Mouse (Mus musculus): ENCODE results near the gene Gdf2. TPM values are rescaled to one million over a fixed set of nuclear protein-coding genes. Genes with fewer than 3 reads are reported as not detected.

Gene Gdf2
- total RNA-seq, 2 experiments from 2014 or later, result 0.17 to 0.32 TPM

DNA sequence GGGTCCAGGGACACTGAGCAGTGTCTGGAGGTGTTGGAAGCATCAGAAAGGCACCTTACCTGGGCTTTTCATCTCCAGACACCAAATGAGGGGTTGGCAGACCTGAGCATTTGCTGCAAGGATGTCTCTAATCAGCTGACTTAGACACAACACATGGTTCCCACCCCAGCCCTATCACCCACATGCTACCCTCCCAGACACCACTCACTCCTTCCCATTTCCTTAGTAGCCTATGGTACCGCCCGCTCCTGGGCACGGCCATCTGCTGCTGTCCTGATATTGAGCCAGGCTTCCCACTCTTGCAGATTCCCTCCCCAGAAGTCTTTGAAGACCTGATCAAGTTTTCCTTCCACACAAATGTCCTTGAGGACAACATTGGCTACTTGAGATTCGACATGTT lies 17.3 kb downstream of the Gdf2 start:
- no peak for DNase-seq

DNA sequence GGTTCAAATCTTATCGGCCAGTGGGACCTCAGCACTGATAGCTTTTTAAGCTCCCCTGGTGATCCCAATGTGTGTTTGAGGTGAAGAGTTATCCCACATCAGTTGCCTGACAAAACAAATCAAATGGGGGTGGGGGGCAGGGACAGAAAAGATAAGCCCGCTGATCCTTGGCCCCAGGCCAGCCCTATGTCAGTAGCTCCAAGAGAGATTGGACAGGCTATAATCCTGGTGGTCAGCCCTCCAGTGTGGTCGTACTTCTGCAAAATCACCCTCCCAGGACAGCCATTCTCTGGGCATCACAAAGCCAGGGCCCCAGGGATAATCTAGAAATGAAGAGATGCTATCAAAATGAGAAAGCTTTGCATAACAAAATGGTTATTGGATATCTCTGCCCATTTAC lies 18.0 kb downstream of the Gdf2 start:
- DNase-seq, result no peak

DNA sequence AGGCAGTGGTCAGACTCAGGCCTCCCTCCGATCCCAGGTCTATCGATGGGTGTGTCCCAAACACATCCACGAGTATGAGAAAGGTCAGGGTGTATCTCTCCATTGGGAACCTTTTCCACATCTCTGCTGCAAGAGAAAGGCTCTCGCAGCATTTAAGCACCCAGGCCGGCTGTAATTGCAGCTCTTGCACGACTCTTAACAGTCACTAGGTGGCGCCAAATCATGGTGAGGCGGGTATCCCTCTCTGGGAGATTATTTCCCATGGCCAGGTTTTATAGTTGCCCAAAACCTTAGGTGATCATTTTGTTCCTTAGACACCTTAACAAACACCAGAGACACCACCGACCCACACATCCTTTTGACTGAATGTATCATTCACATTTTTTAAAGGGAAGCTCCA lies 18.5 kb downstream of the Gdf2 start:
- peak; percentile 67 for DNase-seq

DNA sequence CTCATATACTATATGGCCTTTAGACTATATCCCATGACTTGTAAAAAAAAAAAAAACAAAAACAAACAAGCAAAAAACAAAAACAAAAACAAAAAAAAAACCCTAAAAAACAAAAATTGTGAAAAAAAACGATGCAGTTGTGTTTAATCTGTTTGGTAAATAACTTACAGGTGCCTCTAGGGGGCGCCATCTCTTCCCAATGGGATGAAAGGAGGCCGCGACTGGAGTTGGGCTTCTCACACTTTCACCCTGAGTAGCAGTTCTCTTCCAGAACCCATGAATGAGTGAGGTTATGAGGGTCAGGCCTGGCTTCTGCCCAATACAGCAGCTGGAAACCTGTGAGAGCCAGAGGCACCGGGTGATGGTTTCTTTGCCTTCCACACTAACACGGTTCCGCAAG lies 24.8 kb downstream of the Gdf2 start:
- no peak for DNase-seq

DNA sequence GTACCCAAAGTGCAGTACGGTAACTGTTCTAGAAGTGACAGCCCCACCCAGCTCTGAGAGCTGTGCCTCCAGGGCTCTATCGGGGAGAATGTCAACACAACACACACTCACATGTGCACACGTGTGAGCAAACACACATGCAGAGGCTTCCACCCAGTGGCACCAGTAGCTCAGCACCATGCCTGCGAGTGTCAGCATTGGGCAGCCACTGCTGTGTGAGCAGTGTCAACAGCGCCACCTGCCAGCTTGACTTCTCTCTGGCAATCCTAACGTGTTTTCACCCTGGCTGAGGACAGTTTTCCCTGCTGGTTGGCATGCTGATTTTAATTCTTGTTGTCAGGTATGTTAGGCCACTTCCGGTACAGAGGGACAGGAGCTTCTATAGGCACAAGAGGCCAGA lies 31.8 kb downstream of the Gdf2 start:
- DNase-seq, result no peak

DNA sequence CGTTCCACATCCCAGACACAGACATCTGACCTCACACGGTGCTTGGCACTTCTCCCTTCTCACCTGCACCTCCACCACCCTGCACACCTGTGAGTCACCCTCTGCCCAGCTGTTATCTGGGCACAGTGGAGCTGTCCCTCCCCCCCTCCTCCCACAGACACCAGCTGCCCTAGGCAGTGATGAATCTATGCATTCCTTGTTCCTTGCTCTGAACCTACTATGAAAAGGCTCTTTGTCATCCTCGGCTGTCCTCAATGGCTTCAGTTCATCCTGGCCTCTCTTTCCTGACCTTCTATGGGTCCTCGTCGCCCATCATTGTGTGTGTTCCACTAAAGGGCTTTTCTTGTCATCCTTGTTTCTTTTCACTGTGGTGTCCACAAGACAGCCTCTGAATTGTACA lies 33.9 kb downstream of the Gdf2 start:
- DNase-seq, result no peak

DNA sequence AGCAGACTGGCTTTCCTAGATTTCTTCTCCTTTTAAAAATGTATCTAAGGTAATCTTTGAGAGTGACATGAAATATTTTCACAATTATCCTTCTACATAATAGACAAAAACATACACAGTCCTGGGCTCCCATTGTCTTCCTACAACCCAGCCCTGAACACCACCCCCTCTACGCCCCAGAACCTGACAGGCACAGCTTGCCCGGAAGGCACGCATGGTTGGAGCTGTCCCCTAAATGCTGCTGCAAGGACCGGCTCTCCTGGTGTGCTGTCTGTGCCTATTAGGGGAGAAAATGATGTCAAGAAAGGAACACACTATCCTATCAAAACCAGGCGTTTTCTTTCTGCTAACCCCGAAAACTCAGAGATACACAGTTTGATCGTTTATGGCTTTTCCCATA lies 36.9 kb downstream of the Gdf2 start:
- DNase-seq, result no peak

DNA sequence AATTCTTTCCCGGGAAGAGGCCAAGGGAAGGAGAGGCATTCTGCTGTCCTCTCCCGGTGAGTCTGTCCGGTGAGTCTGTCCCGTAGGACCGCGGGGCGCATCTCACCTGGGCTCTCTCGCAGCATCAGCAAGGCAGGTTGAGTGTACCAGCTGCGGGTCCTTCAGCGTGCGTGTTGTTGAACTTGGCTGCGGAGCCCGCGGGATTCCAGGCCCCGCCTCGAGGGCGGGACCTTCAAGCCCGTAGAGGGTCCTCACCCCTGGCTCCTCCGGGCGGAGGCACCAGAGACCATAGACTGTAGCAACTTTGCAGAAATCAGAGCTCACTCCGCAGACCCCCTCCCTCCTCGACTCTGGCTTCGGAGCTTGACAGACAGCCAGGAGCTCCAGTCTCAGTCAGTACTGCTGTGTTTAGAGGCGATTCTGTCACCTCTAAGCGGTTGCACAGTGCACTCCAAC lies 37.8 kb downstream of the Gdf2 start, which contains the start of gene Zfp488:
Zfp488 (minus strand) TSS at position 161 of the 456 bp plus-strand sequence.
- DNase-seq, result no peak

DNA sequence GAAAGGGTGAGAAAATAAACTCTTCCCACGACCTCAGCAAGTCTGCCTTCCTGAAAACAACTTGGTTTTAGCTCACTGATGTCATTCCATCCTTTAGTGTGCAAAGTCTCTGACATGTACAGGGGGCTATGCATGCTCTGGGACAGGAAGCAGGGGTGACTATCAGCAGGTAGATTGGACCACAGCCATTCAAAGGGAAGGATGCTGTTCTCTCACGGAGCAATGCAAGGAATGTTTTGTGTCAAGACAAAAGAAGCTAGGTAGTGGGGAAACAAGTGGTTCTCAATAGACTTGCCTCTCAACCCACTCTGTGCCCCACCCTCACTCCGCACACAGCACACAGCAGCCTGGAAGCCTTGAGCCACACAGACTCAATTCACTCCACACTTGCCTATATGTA lies 48.4 kb downstream of the Gdf2 start:
- DNase-seq, result no peak

DNA sequence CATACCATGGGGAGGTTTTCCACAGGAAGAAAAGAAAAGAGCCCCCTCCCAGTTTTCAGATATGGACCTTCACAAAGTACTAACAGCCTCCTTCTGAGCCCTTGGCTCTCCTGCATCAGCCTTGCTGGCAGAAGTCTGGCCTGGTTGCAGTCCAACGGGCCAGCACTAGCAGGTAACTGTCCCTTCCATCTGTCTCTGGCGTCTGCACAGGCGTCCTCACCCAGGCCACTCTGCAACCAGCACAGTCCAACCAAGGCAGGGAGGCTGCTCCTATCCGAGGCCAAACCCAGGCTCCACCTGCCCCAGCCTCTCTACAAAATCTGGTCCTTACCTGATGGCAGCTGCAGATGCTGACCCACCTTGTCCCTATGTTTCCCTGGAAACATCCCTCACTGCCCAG lies 51.1 kb downstream of the Gdf2 start:
- no peak for DNase-seq

DNA sequence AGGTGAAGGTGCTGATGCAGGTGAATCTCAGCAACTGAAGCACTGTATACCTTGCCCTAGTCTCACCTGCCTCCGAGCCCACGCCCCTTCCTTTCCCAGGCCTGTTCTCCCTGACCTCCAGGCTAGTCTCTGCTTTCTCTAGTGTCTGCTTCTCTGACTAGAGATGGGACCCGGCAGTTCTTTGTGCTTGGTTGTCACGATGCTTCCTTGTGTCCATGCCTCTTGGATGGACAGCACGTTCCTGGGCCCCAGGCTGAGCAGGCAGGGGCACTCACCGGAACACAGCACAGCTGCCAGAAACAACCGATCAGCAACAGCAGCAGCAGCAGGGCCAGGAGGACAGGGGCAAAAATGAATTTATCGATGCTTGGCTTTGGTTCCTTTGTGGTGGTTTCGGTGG lies 52.2 kb downstream of the Gdf2 start:
- DNase-seq, result no peak

DNA sequence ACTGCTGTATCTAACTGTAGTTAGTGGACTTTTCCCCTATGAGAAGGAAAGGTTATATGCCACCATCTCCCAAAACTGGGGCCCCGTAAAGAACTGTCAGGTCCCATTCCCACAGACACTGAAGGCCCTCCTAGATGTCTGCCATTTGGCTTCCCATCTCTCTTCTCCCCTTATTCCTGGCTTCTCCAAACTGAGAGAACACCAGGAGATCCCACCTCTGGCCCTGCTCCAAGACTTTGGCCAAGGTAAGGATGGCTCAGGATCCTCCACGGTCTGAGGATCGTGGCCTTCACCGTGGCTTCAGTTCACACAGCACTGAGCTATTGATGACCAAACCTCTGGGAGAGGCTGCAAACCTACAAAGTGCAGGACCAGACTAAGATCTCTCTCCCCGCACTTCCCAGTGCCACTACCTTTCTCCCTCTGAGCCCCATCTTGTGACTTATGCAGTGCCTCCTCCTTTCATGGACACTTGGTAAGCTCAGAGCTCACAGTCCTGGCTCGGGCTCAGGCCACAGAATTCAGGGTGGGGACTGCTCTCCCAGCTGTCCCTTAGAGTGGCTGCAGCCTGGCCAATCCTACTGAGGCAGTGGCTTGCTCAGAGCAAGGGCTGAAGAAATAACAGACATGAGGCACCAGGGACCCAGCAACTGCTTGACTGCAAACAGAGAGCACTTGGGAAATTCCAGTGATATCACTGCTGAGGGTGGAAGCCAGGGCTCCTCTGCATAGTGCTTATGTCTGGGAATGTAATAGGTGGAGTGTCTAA lies 52.9 kb downstream of the Gdf2 start:
- DNase-seq, result no peak

Other genes starting within 250 kb of the Gdf2 start
- 1 to 10 TPM; 1.7 to 1.9 TPM for gene Gdf10, start 17.5 kb upstream of the Gdf2 start, total RNA-seq (2021)
- gene Rbp3, start 13.0 kb downstream of the Gdf2 start, total RNA-seq (2021), result not detected
- not detected for gene Zfp488, start 37.7 kb downstream of the Gdf2 start, total RNA-seq (2021)
- not detected for gene Gm30083, start 74.1 kb downstream of the Gdf2 start, total RNA-seq (2021)
- under 1 TPM in 1 of 2 experiments, not detected in 1; 0.14 TPM for gene Gm5460, start 75.7 kb downstream of the Gdf2 start, total RNA-seq (2021)
- gene Antxrl, start 111.7 kb downstream of the Gdf2 start, total RNA-seq (2021), result not detected
- gene Anxa8, start 144.9 kb downstream of the Gdf2 start, total RNA-seq (2021), result 1 to 10 TPM; 2.1 to 3.3 TPM
- not detected for gene A630023A22Rik, start 161.7 kb downstream of the Gdf2 start, total RNA-seq (2021)
- not detected for gene Npy4r, start 211.4 kb downstream of the Gdf2 start, total RNA-seq (2021)